Comparison of ENCODE assay signal across 8 mouse cellular contexts in genomic region chr2:91263692-91264660, GRCm38 (mm10). TPM values are rescaled to one million over a fixed set of nuclear protein-coding genes. Genes with fewer than 3 reads are reported as not detected.
A peak's percentile ranks its signal among the peaks of the same experiment; 100 is the strongest.
DNase-seq lines count a peak whose midpoint lies in the region; ATAC-seq and TF ChIP-seq lines count a peak whose summit lies in the region.

No protein-coding gene starts in this region.

- H3K9me3 ChIP-seq in lung, embryonic 16.5 days (ENCODE audit: control insufficient read depth, low read length) = no peaks in the 10 kb centered on the region
- no peaks in the 10 kb centered on the region for H3K9me3 ChIP-seq in limb, embryonic 12.5 days

- TF ChIP-seq POLR2A in small intestine, adult 2 months (IDR thresholded peaks at IDR 0.05; ENCODE audit: low read depth, low read length) = no peak

- H3K4me3 ChIP-seq in lung, embryonic 16.5 days (ENCODE audit: low read length) = peak overlapping the region; percentile 66
- peak overlapping the region; percentile 85 for H3K4me3 ChIP-seq in limb, embryonic 12.5 days (replicated peaks)
- peak overlapping the region; percentile 76 for H3K4me3 ChIP-seq in small intestine, adult 2 months (ENCODE audit: low read depth, low read length)

- peak overlapping the region; percentile 61 for H3K4me2 ChIP-seq in lung, embryonic 16.5 days (ENCODE audit: low read depth, low read length)
- peak overlapping the region; percentile 75 for H3K4me2 ChIP-seq in limb, embryonic 12.5 days

- peaks cover 32% of the 10 kb centered on the region for H3K36me3 ChIP-seq in lung, embryonic 16.5 days (ENCODE audit: control insufficient read depth, insufficient read depth, low read length)
- peaks cover 70% of the 10 kb centered on the region for H3K36me3 ChIP-seq in limb, embryonic 12.5 days
- peaks cover 20% of the 10 kb centered on the region for H3K36me3 ChIP-seq in small intestine, adult 2 months (ENCODE audit: control insufficient read depth, insufficient read depth, low read length)

- no peak for ATAC-seq in lung, embryonic 16.5 days (ENCODE audit: low read depth)
- ATAC-seq in limb, embryonic 12.5 days (ENCODE audit: insufficient number of reproducible peaks, insufficient read depth, low FRiP score, low TSS enrichment, low read depth) = 0 out of 2 replicates have a peak, but pooled peaks have one; percentile 7
- ATAC-seq in inflammation-experienced regulatory T-cells, adult 6 months = no peak

- peak; percentile 56 for DNase-seq in adrenal gland, adult 2 months
- no peak for DNase-seq in adrenal gland, postnatal 25 days
- no peak for DNase-seq in lung, postnatal 10 days
- no peak for DNase-seq in right cerebral cortex, adult 2 months (ENCODE audit: low spot score in 2 of 2)

- H3K4me1 ChIP-seq in lung, embryonic 16.5 days (replicated peaks; ENCODE audit: control insufficient read depth, insufficient read depth, low read length) = peaks cover 12% of the 10 kb centered on the region
- H3K4me1 ChIP-seq in limb, embryonic 12.5 days (replicated peaks) = peaks cover 19% of the 10 kb centered on the region
- peaks cover 8% of the 10 kb centered on the region; the same call in 1 of the 2 replicates for H3K4me1 ChIP-seq in small intestine, adult 2 months (ENCODE audit: control insufficient read depth, insufficient read depth, insufficient read length, low read length)

- no peak for TF ChIP-seq CTCF in small intestine, adult 2 months (IDR thresholded peaks at IDR 0.05; ENCODE audit: extremely low read depth, insufficient read length, insufficient replicate concordance, low read depth, low read length)

- peak overlapping the region; percentile 85 for H3K27ac ChIP-seq in lung, embryonic 16.5 days (ENCODE audit: low read length)
- H3K27ac ChIP-seq in limb, embryonic 12.5 days = peak overlapping the region; percentile 95
- H3K27ac ChIP-seq in small intestine, adult 2 months (ENCODE audit: insufficient read depth, low read depth, low read length) = peak overlapping the region; percentile 78

- 81% methylated on average over 17 of the region's 17 CpGs for WGBS in lung, embryonic 16.5 days
- 89% methylated on average over 17 of the region's 17 CpGs for WGBS in limb, embryonic 12.5 days
- WGBS in small intestine, adult 2 months = 90% methylated on average over 17 of the region's 17 CpGs

- peak overlapping the region; percentile 83 for H3K9ac ChIP-seq in lung, embryonic 16.5 days (ENCODE audit: low read length)
- H3K9ac ChIP-seq in limb, embryonic 12.5 days (replicated peaks) = peak overlapping the region; percentile 87; the same call in 1 of the 2 replicates

- no peaks in the 10 kb centered on the region for H3K27me3 ChIP-seq in lung, embryonic 16.5 days (ENCODE audit: control insufficient read depth, insufficient read depth, low read depth, low read length)
- H3K27me3 ChIP-seq in limb, embryonic 12.5 days = no peaks in the 10 kb centered on the region
- no peaks in the 10 kb centered on the region for H3K27me3 ChIP-seq in small intestine, adult 2 months (ENCODE audit: control insufficient read depth, insufficient read depth, low read length)

RNA-seq across cellular contexts. Expression of gene Arfgap2, which starts 0.8 kb away (rescaled TPM):
- total RNA-seq in adrenal gland, adult 2 months (2021) = 10 to 100 TPM; 89.3 to 92.3 TPM
- polyA plus RNA-seq in adrenal gland, adult 2 months (2012; rRNA removed) = 34.1 and 53.6 TPM in 2 replicates
- 107 and 108 TPM in 2 replicates for total RNA-seq in adrenal gland, postnatal 25 days (2021)
- 86.0 and 89.8 TPM in 2 replicates for polyA plus RNA-seq in lung, embryonic 16.5 days (2015; fragmentation: Nextera tagmentation; extraction: Ambion mirVana)
- polyA plus RNA-seq in limb, embryonic 12.5 days (2016; fragmentation: Nextera tagmentation; extraction: Ambion mirVana) = 99.9 and 108 TPM in 2 replicates
- polyA plus RNA-seq in small intestine, adult 2 months (2012; rRNA removed) = 17.6 and 34.6 TPM in 2 replicates
- polyA plus RNA-seq in inflammation-experienced regulatory T-cells, adult 6 months (2017; shearing (Covaris generic)) = 10 to 100 TPM; 73.7 to 97.8 (median 96.2) TPM

RNA-seq across cellular contexts. Expression of gene Pacsin3, which starts 8.2 kb away (rescaled TPM):
- 100 to 1,000 TPM in 1 of 2 experiments, 10 to 100 TPM in 1; 82.8 to 101 TPM for total RNA-seq in adrenal gland, adult 2 months (2021)
- polyA plus RNA-seq in adrenal gland, adult 2 months (2012; rRNA removed) = 56.5 and 69.2 TPM in 2 replicates
- total RNA-seq in adrenal gland, postnatal 25 days (2021) = 134 and 152 TPM in 2 replicates
- polyA plus RNA-seq in lung, embryonic 16.5 days (2015; fragmentation: Nextera tagmentation; extraction: Ambion mirVana) = 52.8 and 57.4 TPM in 2 replicates
- 44.7 and 44.8 TPM in 2 replicates for polyA plus RNA-seq in limb, embryonic 12.5 days (2016; fragmentation: Nextera tagmentation; extraction: Ambion mirVana)
- polyA plus RNA-seq in small intestine, adult 2 months (2012; rRNA removed) = 3.4 and 6.6 TPM in 2 replicates
- under 1 TPM in 1 of 3 experiments, not detected in 2; 0.98 TPM for polyA plus RNA-seq in inflammation-experienced regulatory T-cells, adult 6 months (2017; shearing (Covaris generic))

RNA-seq across cellular contexts. Expression of gene Ddb2, which starts 27.2 kb away (rescaled TPM):
- 1 to 10 TPM; 8.1 to 8.3 TPM for total RNA-seq in adrenal gland, adult 2 months (2021)
- polyA plus RNA-seq in adrenal gland, adult 2 months (2012; rRNA removed) = 12.4 and 12.5 TPM in 2 replicates
- total RNA-seq in adrenal gland, postnatal 25 days (2021) = 10.4 and 13.2 TPM in 2 replicates
- 22.0 and 22.1 TPM in 2 replicates for polyA plus RNA-seq in lung, embryonic 16.5 days (2015; fragmentation: Nextera tagmentation; extraction: Ambion mirVana)
- polyA plus RNA-seq in limb, embryonic 12.5 days (2016; fragmentation: Nextera tagmentation; extraction: Ambion mirVana) = 18.0 and 19.6 TPM in 2 replicates
- polyA plus RNA-seq in small intestine, adult 2 months (2012; rRNA removed) = 2.1 and 3.3 TPM in 2 replicates
- 10 to 100 TPM; 56.2 to 82.8 (median 75.2) TPM for polyA plus RNA-seq in inflammation-experienced regulatory T-cells, adult 6 months (2017; shearing (Covaris generic))
